Mouse (Mus musculus) urinary bladder, postnatal 14 days (tissue): Measurements from ENCODE around the gene Gimap3.

Experiments used
- DNase-seq: peaks from one replicate; pipeline ENCODE4 v3.0.0; 2021; ENCODE audit warnings: low spot score

Gene Gimap3

GRCm38 (mm10) chr6:48742422-48743351 is 28.0 kb downstream of the Gimap3 start:
- DNase-seq, result no peak

- no peak for DNase-seq
These were observed 28.9 kb downstream of the Gimap3 start for GRCm38 (mm10) chr6:48741711-48742206.

GRCm38 (mm10) chr6:48741273-48741672 is 29.4 kb downstream of the Gimap3 start:
- no peak for DNase-seq

- no peak for DNase-seq
These were observed 30.0 kb downstream of the Gimap3 start for GRCm38 (mm10) chr6:48740501-48741169.

GRCm38 (mm10) chr6:48739780-48740055 is 30.9 kb downstream of the Gimap3 start:
- no peak for DNase-seq

- DNase-seq, result no peak
These were observed 31.5 kb downstream of the Gimap3 start, which contains the start of gene Gimap1 for GRCm38 (mm10) chr6:48738961-48739779. Gene Gimap1, plus strand, starts transcription at chr6:48739054.

GRCm38 (mm10) chr6:48737688-48738087 is 33.0 kb downstream of the Gimap3 start:
- DNase-seq, result no peak

- no peak for DNase-seq
These were observed 33.6 kb downstream of the Gimap3 start for GRCm38 (mm10) chr6:48737053-48737452.

GRCm38 (mm10) chr6:48733660-48734059 is 37.0 kb downstream of the Gimap3 start:
- DNase-seq, result no peak

GRCm38 (mm10) chr6:48732864-48733304 is 37.8 kb downstream of the Gimap3 start:
- no peak for DNase-seq

GRCm38 (mm10) chr6:48727761-48728160 is 42.9 kb downstream of the Gimap3 start:
- no peak for DNase-seq

GRCm38 (mm10) chr6:48725476-48725875 is 45.2 kb downstream of the Gimap3 start:
- DNase-seq, result peak; percentile 29

- no peak for DNase-seq
These were observed 47.2 kb downstream of the Gimap3 start for GRCm38 (mm10) chr6:48723468-48723867.

GRCm38 (mm10) chr6:48720326-48720725 is 50.3 kb downstream of the Gimap3 start:
- no peak for DNase-seq

- no peak for DNase-seq
These were observed 52.2 kb downstream of the Gimap3 start, which contains the start of the genes Gm28053 and Gimap7 for GRCm38 (mm10) chr6:48718455-48718854. Gene Gm28053, plus strand, starts transcription at chr6:48718607. Gene Gimap7, plus strand, starts transcription at chr6:48718621.
